In the genomic region with DNA sequence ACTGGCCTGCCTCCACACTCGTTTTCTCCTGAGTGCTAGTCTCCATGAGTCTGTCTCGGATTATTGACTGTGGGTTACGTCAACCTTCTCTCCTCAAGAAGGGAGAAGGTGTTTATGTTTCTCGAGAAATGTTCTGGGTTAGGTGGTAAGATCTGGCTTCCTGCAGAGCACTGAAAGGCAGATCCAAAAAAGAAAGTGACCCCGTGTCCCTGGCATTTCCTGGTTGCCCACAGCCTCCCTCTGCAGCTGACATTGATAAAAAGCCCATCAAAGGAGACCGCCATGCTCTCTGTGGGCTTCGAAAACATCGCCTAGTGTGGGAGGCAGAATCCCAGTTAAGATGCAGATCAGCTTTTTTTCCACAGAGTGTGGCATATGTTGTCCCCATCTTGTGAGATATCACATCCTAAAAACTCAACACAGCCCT, we compare ENCODE assay signal across 11 mouse cellular contexts. TPM values are rescaled to one million over a fixed set of nuclear protein-coding genes. Genes with fewer than 3 reads are reported as not detected.
DNase-seq lines count a peak whose midpoint lies in the region; ATAC-seq and TF ChIP-seq lines count a peak whose summit lies in the region.
"Had no signal": no experiment of that assay in that cellular context is flagged by ENCODE, and none has a peak within 500 bp of the region (broad histone marks: within the 10 kb centered on the region; RNA-seq: fewer than 3 reads in every experiment).

No protein-coding gene starts in this region.

- no peak for TF ChIP-seq CTCF in left cerebral cortex, adult 2 months (IDR thresholded peaks at IDR 0.05)

- intact Hi-C loops in left cerebral cortex, adult 2 months (cut with DNase I): no loop called here

- no peaks in the 10 kb centered on the region for H3K27me3 ChIP-seq in heart, embryonic 10.5 days (ENCODE audit: insufficient read depth, poor library complexity, severe bottlenecking)
- H3K27me3 ChIP-seq: embryonic facial prominence, embryonic 13.5 days; liver, embryonic 13.5 days had no signal

- H3K9me3 ChIP-seq in heart, embryonic 10.5 days: no peaks in the 10 kb centered on the region
- H3K9me3 ChIP-seq: embryonic facial prominence, embryonic 13.5 days; liver, embryonic 13.5 days had no signal

- H3K4me3 ChIP-seq in heart, embryonic 10.5 days: no peak overlapping the region
- H3K4me3 ChIP-seq in left cerebral cortex, adult 2 months: no peak overlapping the region
- H3K4me3 ChIP-seq: embryonic facial prominence, embryonic 13.5 days; liver, embryonic 13.5 days had no signal

- no peak for ATAC-seq in megakaryocyte-erythroid progenitor cell, adult 5-6 weeks (replicated peaks; ENCODE audit: low FRiP score, low TSS enrichment, poor library complexity, severe bottlenecking)

- H3K36me3 ChIP-seq in heart, embryonic 10.5 days: no peaks in the 10 kb centered on the region
- H3K36me3 ChIP-seq: embryonic facial prominence, embryonic 13.5 days; liver, embryonic 13.5 days had no signal

- 27% methylated on average over 8 of the region's 8 CpGs for WGBS in heart, embryonic 10.5 days

- no peak for DNase-seq in heart, embryonic 10.5 days (ENCODE audit: low spot score)
- DNase-seq in heart, adult 9 months (ENCODE audit: low spot score in 2 of 2): no peak
- DNase-seq in ovary, adult 18-20 months (ENCODE audit: low spot score): peak; percentile 13
- DNase-seq in ovary, postnatal 14 days (ENCODE audit: low spot score): no peak
- peak in 1 of 2 experiments; percentile 30 for DNase-seq in left cerebral cortex, adult 2 months (ENCODE audit: extremely low spot score in 1 of 2, low spot score in 2 of 2)
- DNase-seq in thymus, postnatal 10 days (ENCODE audit: low spot score in 2 of 2): no peak
- no peak for DNase-seq in thymus, postnatal 4 days
- DNase-seq: kidney, adult 8-10 months; liver, embryonic 13.5 days had no signal

- peaks cover 36% of the 10 kb centered on the region for H3K4me1 ChIP-seq in heart, embryonic 10.5 days
- H3K4me1 ChIP-seq: liver, embryonic 13.5 days had no signal

- 0 out of 2 replicates have a peak overlapping the region, but pooled peaks have one; percentile 11 for H3K27ac ChIP-seq in heart, embryonic 10.5 days
- peak overlapping the region; percentile 69 for H3K27ac ChIP-seq in left cerebral cortex, adult 2 months
- H3K27ac ChIP-seq: embryonic facial prominence, embryonic 13.5 days; liver, embryonic 13.5 days had no signal

RNA-seq across cellular contexts. Expression of gene Prtg, which starts 48.0 kb away (rescaled TPM):
- polyA plus RNA-seq in heart, embryonic 10.5 days (2016; fragmentation: Nextera tagmentation; extraction: Ambion mirVana): 7.6 and 11.1 TPM in 2 replicates
- 1 to 10 TPM; 1.5 to 1.8 TPM for total RNA-seq in left cerebral cortex, adult 2 months (2021)
- not detected in 2 replicates for total RNA-seq in megakaryocyte-erythroid progenitor cell, adult 5-6 weeks (2014; fragmentation: Nextera tagmentation)
- total RNA-seq in megakaryocyte-erythroid progenitor cell, adult 5-6 weeks (2017): not detected in 2 replicates
